20 mouse cellular contexts compared by ENCODE assay signal in genomic region chr12:5084714-5085113, GRCm38 (mm10).
DNase-seq lines count a peak whose midpoint lies in the region; TF ChIP-seq lines count a peak whose summit lies in the region.
"Had no signal": no experiment of that assay in that cellular context is flagged by ENCODE, and none has a peak within 500 bp of the region (broad histone marks: within the 10 kb centered on the region; RNA-seq: fewer than 3 reads in every experiment).

No protein-coding gene starts in this region.

- dilution Hi-C loops in CH12.LX (cut with MboI; ENCODE audit: extremely low pct_ligation_motif_present, extremely low pct_unique_long_range_greater_than_20kb, low sequenced_read_pairs) = no loop called here

- TF ChIP-seq RAD21 in CH12.LX (IDR thresholded peaks at IDR 0.05; ENCODE audit: low read depth, low read length) (no peak), MEL (IDR thresholded peaks at IDR 0.05; ENCODE audit: low read depth, low read length) (no peak)

- H3K27ac ChIP-seq in CH12.LX (ENCODE audit: insufficient read depth, low read depth) = no peak overlapping the region
- H3K27ac ChIP-seq in MEL (ENCODE audit: control insufficient read depth, low read depth, low read length) = no peak overlapping the region

- H3K36me3 ChIP-seq in CH12.LX (replicated peaks in 1 of 2; ENCODE audit: control insufficient read depth in 1 of 2, insufficient read depth in 1 of 2, low read length in 1 of 2) (no peaks in the 10 kb centered on the region), MEL (ENCODE audit: control insufficient read depth in 1 of 2, insufficient read depth in 2 of 2, low read length in 2 of 2) (no peaks in the 10 kb centered on the region)
- H3K36me3 ChIP-seq: G1E had no signal

- no peaks in the 10 kb centered on the region for H3K79me2 ChIP-seq in CH12.LX (replicated peaks; ENCODE audit: control insufficient read depth, extremely low read depth, insufficient read depth, poor library complexity, severe bottlenecking)
- H3K79me2 ChIP-seq in MEL (ENCODE audit: control insufficient read depth, insufficient read depth, low read length, poor library complexity) = no peaks in the 10 kb centered on the region

- TF ChIP-seq POLR2A in CH12.LX (IDR thresholded peaks at IDR 0.05; ENCODE audit: low read depth, low read length) = no peak
- TF ChIP-seq POLR2A in MEL (IDR thresholded peaks at IDR 0.05; ENCODE audit: control insufficient read depth in 1 of 2, insufficient read depth in 1 of 2, low read depth in 1 of 2, low read length in 2 of 2, poor library complexity in 1 of 2) = no peak

- DNase-seq in heart, adult 11 months = peak; percentile 77
- DNase-seq in heart, postnatal 4 days = no peak
- no peak for DNase-seq in CH12.LX (ENCODE audit: extremely low read depth)
- no peak for DNase-seq in MEL (ENCODE audit: low read depth, low spot score)
- no peak for DNase-seq in urinary bladder, adult 18-20 months (ENCODE audit: low spot score in 2 of 2)
- no peak for DNase-seq in cerebellum, adult 8-10 months
- DNase-seq: adrenal gland, adult 2 months; adrenal gland, adult 8-10 months; adrenal gland, postnatal 10 days; adrenal gland, postnatal 14 days; adrenal gland, postnatal 25 days; adrenal gland, postnatal 36 days; B cell, adult 2 months; cerebellum, adult 11 months; cerebellum, adult 11-12 months; cerebellum, adult 18-20 months; cerebellum, adult 2 months; cerebellum, adult 9-10 months had no signal

- no peak for TF ChIP-seq EP300 in CH12.LX (IDR thresholded peaks at IDR 0.05; ENCODE audit: low read length)
- no peak for TF ChIP-seq EP300 in MEL (IDR thresholded peaks at IDR 0.05; ENCODE audit: low read depth in 1 of 2, low read length in 2 of 2)

- in situ Hi-C loops in CH12.LX (cut with MboI; ENCODE audit: low pct_ligation_motif_present, low pct_unique_long_range_greater_than_20kb, low sequenced_read_pairs) = no loop called here

- H3K4me1 ChIP-seq in CH12.LX (ENCODE audit: control insufficient read depth in 1 of 2, insufficient read depth in 2 of 2) (peaks cover 4 to 12% of the 10 kb centered on the region in 2 experiments; a peak in 3 of 4 replicates), MEL (ENCODE audit: control insufficient read depth in 1 of 2, insufficient read depth in 2 of 2, low read length in 2 of 2) (no peaks in the 10 kb centered on the region)

- no peak overlapping the region for H3K4me2 ChIP-seq in CH12.LX (ENCODE audit: insufficient read depth, low read depth, poor library complexity, severe bottlenecking)

- H3K4me3 ChIP-seq in CH12.LX (replicated peaks in 1 of 3; ENCODE audit: low read depth in 2 of 3, low read length in 2 of 3, poor library complexity in 1 of 3) = no peak overlapping the region
- H3K4me3 ChIP-seq in MEL (ENCODE audit: control insufficient read depth in 1 of 2, insufficient read depth in 1 of 2, low read depth in 2 of 2, low read length in 2 of 2) = no peak overlapping the region

- H3K9me3 ChIP-seq in CH12.LX (replicated peaks; ENCODE audit: low read length) (no peaks in the 10 kb centered on the region), MEL (replicated peaks; ENCODE audit: insufficient read depth, low read length) (no peaks in the 10 kb centered on the region)

- TF ChIP-seq CTCF in CH12.LX (conservative IDR thresholded peaks at IDR 0.05 in 1 of 2, IDR thresholded peaks at IDR 0.05 in 1 of 2; ENCODE audit: low read depth in 2 of 2, low read length in 2 of 2) = no peak
- TF ChIP-seq CTCF in MEL (IDR thresholded peaks at IDR 0.05 in 2 of 3, conservative IDR thresholded peaks at IDR 0.05 in 1 of 3; ENCODE audit: control insufficient read depth in 1 of 3, insufficient read depth in 1 of 3, low read depth in 2 of 3, low read length in 3 of 3, poor library complexity in 1 of 3, severe bottlenecking in 1 of 3) = no peak

- no peak overlapping the region for H3K9ac ChIP-seq in CH12.LX (ENCODE audit: insufficient read depth, low read depth)
- no peak overlapping the region for H3K9ac ChIP-seq in MEL (ENCODE audit: control insufficient read depth, low read depth, low read length, poor library complexity, severe bottlenecking)

- no peaks in the 10 kb centered on the region for H3K27me3 ChIP-seq in CH12.LX (replicated peaks)
- H3K27me3 ChIP-seq in MEL (ENCODE audit: control insufficient read depth in 1 of 2, insufficient read depth in 2 of 2, low read length in 2 of 2) = no peaks in the 10 kb centered on the region
- H3K27me3 ChIP-seq: Patski had no signal

TF ChIP-seq in CH12.LX, 34 proteins besides CTCF, POLR2A, EP300 and RAD21:
- no peak for TF ChIP-seq HCFC1 (IDR thresholded peaks at IDR 0.05; ENCODE audit: low read depth, low read length)
- no peak for TF ChIP-seq ELF1 (IDR thresholded peaks at IDR 0.05; ENCODE audit: low read depth, low read length)
- TF ChIP-seq ZKSCAN1 (IDR thresholded peaks at IDR 0.05; ENCODE audit: borderline replicate concordance, low read depth, low read length) = peak; percentile 73
TF ChIP-seq in CH12.LX: peak in this region for 1.

TF ChIP-seq in MEL, 35 proteins besides CTCF, POLR2A, EP300 and RAD21:
- TF ChIP-seq MAFK (IDR thresholded peaks at IDR 0.05; ENCODE audit: borderline replicate concordance, low read depth, low read length) (no peak), POLR2AphosphoS5 (IDR thresholded peaks at IDR 0.05; ENCODE audit: borderline replicate concordance, low read depth, low read length) (no peak), ZKSCAN1 (IDR thresholded peaks at IDR 0.05; ENCODE audit: low read depth, low read length) (peak; percentile 77; the same call in 1 of the 2 replicates)
